Mouse (Mus musculus) neural tube, embryonic 11.5 days (tissue): ENCODE data around the gene Qpctl. TPM values are rescaled to one million over a fixed set of nuclear protein-coding genes. Genes with fewer than 3 reads are reported as not detected.
A peak's percentile ranks its signal among the peaks of the same experiment; 100 is the strongest.

ENCODE experiments used
- ATAC-seq: fragments of 200-750 bp; cut with Nextera tagmentation; 2 replicates; pipeline ENCODE4 v1.8.0; 2017; ENCODE audit warnings: moderate number of reproducible peaks, mild to moderate bottlenecking, moderate TSS enrichment, moderate library complexity; ENCODE audit not compliant: insufficient read depth, low FRiP score, low TSS enrichment
- DNase-seq: peaks from one replicate; pipeline ENCODE4 v3.0.0-alpha.2; 2015; ENCODE audit warnings: low spot score
- H3K27ac ChIP-seq: fragments of 300-500 bp; sonication (generic); 2 replicates; pipeline ENCODE4 v1.5.1; 2014; ENCODE audit warnings: low read depth, mild to moderate bottlenecking, low read length
- H3K27me3 ChIP-seq: fragments of 300-500 bp; sonication (generic); 2 replicates; pipeline ENCODE4 v1.6.1; 2014; ENCODE audit warnings: mild to moderate bottlenecking, low read length, mixed read lengths; ENCODE audit not compliant: control insufficient read depth, insufficient read depth
- H3K36me3 ChIP-seq: fragments of 300-500 bp; sonication (generic); 2 replicates; pipeline ENCODE4 v1.6.1; 2014; ENCODE audit warnings: mild to moderate bottlenecking, low read length, moderate library complexity, mixed read lengths; ENCODE audit not compliant: control insufficient read depth, insufficient read depth
- H3K4me1 ChIP-seq: fragments of 300-500 bp; sonication (generic); 2 replicates; pipeline ENCODE4 v1.6.1; 2014; ENCODE audit warnings: low read length, mixed read lengths; ENCODE audit not compliant: control insufficient read depth, insufficient read depth
- H3K4me2 ChIP-seq: fragments of 300-500 bp; sonication (generic); 2 replicates; pipeline ENCODE4 v1.6.1; 2014; ENCODE audit warnings: low read depth, mild to moderate bottlenecking, moderate library complexity
- H3K4me3 ChIP-seq: fragments of 300-500 bp; sonication (generic); 2 replicates; pipeline ENCODE4 v1.5.1; 2014; ENCODE audit warnings: low read depth, low read length
- H3K9ac ChIP-seq: fragments of 300-500 bp; sonication (generic); 2 replicates; pipeline ENCODE4 v1.6.1; 2014; ENCODE audit warnings: mild to moderate bottlenecking, low read length
- H3K9me3 ChIP-seq: fragments of 300-500 bp; sonication (generic); 2 replicates; pipeline ENCODE4 v1.6.1; 2016; ENCODE audit warnings: low read length; ENCODE audit not compliant: control insufficient read depth
- WGBS: fragments of 180-500 bp; shearing (Covaris S2); extraction: QIAGEN DNeasy Blood & Tissue Kit; methylation state at CpG from one replicate; pipeline ENCODE4 v1.1.7; 2014; 5-methylcytosine and 5-hydroxymethylcytosine counted together
- polyA plus RNA-seq: library from polyadenylated mRNA; unstranded; fragments of >200 nt; fragmentation: Nextera tagmentation; extraction: Ambion mirVana; gene quantifications from 2 replicates; pipeline ENCODE4 v1.2.1, GENCODE M21; 2014

The Qpctl gene
- polyA plus RNA-seq, 1 experiment from 2014 or later, result 12.9 TPM

DNA sequence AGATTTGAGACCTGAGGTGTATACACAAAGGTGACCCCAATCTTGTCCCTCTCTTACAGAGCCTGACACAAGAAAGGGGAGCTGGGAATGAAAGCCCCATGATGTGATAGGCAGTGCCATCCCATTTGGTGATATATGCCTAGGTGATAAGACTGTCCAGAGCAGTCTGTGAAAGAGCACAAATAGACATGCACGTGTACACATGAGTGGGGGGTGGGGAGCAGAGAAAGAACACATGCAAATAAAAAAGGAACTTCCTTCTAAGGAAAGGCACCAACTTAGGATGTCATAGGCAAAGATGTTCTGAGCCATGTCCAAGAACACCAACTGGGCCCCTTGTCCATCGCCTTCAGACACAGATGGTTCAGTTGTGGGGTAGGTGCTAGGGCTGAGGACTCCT lies 44.6 kb downstream of the Qpctl start:
- Histone ChIP-seq H3K4me1 (no peaks in the 10 kb centered on the region), H3K27me3 (no peaks in the 10 kb centered on the region), H3K9me3 (no peaks in the 10 kb centered on the region), H3K36me3 (no peaks in the 10 kb centered on the region), H3K9ac (no peak overlapping the region), H3K4me2 (no peak overlapping the region), H3K4me3 (no peak overlapping the region), H3K27ac (no peak overlapping the region)
- 77% methylated on average over 2 of the region's 2 CpGs for WGBS
- ATAC-seq (no peak), DNase-seq (no peak)

DNA sequence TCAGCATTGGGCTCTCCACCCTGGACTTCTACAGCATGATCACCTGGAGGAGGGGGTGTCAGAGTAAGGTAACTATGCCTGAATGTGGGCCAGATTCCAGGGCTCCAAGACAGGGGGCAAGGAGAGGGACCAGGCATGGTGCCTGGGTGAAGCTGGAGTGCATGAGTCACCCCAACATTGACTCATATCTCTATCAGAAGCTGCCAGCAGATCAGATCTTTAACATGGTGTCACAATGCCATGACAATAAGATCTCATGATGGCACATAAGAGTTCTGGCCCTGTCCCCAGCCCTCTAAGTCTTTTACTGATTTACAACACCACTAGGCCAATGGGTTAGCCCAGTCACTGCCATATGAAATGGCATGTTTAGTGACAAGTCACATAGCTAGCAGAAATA lies 45.4 kb downstream of the Qpctl start:
- Histone ChIP-seq H3K9me3 (no peaks in the 10 kb centered on the region), H3K4me3 (no peak overlapping the region), H3K27me3 (no peaks in the 10 kb centered on the region), H3K4me1 (no peaks in the 10 kb centered on the region), H3K9ac (no peak overlapping the region), H3K36me3 (no peaks in the 10 kb centered on the region), H3K4me2 (no peak overlapping the region), H3K27ac (no peak overlapping the region)
- ATAC-seq, result no peak
- DNase-seq, result no peak

DNA sequence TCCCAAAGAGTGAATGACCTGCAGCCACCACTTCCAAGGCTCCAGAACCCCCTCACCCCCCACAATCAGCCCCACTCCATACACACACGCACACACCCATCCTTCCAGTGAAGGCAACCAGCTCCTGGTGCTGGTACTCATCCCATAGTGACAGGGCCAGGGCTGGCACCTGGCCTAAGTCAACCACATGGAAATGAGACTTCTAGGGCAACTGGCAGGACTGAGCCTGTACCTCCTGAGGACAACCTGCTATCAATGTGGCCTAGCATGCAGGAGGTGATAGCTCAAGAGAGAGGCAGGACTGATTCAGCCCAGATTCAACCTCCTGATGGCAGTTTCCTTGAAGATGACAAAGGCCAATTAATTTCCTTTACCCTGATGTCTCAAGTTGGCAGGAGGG lies 48.8 kb downstream of the Qpctl start:
- WGBS, result 81% methylated on average over 1 of the region's 1 CpGs
- H3K36me3 ChIP-seq, result no peaks in the 10 kb centered on the region
- peaks cover 12% of the 10 kb centered on the region for H3K4me1 ChIP-seq
- ATAC-seq (no peak), DNase-seq (no peak)
- no peaks in the 10 kb centered on the region for H3K9me3 ChIP-seq
- no peak overlapping the region for H3K27ac ChIP-seq
- H3K9ac ChIP-seq, result no peak overlapping the region
- no peak overlapping the region for H3K4me2 ChIP-seq
- H3K27me3 ChIP-seq, result no peaks in the 10 kb centered on the region
- H3K4me3 ChIP-seq, result no peak overlapping the region

DNA sequence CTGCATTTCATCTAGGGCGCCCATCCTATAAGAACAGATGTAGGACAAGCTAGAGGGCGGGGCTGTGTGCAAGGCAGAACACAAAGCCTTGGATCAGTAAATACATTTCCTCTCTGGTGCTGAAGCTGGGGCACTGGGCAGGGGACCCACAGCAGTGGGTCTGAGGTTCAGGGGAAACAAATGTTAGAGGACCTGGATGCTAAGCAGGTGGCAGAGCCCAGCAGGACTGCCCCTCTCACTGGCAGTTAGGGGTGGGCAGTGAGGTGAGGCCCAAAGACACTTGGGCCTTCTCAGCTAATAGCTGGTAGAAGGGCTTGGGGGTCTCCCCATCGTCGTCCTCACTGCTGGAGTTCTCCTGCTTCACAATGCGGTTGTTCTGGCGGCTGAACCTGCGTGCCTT lies 50.3 kb downstream of the Qpctl start:
- 69% methylated on average over 7 of the region's 7 CpGs for WGBS
- Histone ChIP-seq H3K9me3 (no peaks in the 10 kb centered on the region), H3K9ac (no peak overlapping the region), H3K27me3 (no peaks in the 10 kb centered on the region), H3K4me2 (no peak overlapping the region), H3K36me3 (no peaks in the 10 kb centered on the region), H3K4me1 (peaks cover 12% of the 10 kb centered on the region), H3K4me3 (no peak overlapping the region), H3K27ac (no peak overlapping the region)
- no peak for ATAC-seq
- no peak for DNase-seq

DNA sequence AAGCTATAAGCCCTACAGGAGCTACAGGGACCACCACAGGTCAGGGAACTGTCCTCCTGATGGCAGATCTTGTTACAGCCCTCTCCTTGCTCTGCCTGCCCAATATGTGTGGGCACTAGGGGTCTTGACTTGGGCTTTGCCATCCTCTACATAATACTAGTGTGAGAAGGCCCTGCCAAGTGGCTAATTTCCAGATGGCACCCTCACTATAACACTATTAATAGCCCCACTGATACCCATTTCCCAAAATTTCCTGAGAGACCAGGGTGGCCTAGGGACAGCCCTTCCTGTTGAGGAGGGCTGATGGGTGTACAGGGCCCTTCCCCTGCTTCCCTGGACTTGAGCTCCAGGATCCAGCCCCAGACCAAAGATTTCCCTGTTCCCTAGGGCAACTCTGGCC lies 51.2 kb downstream of the Qpctl start:
- H3K4me3 ChIP-seq, result no peak overlapping the region
- no peak overlapping the region for H3K4me2 ChIP-seq
- ATAC-seq (no peak), DNase-seq (no peak)
- H3K27me3 ChIP-seq, result no peaks in the 10 kb centered on the region
- H3K27ac ChIP-seq, result no peak overlapping the region
- peaks cover 17% of the 10 kb centered on the region for H3K4me1 ChIP-seq
- H3K9ac ChIP-seq, result no peak overlapping the region
- H3K36me3 ChIP-seq, result no peaks in the 10 kb centered on the region
- H3K9me3 ChIP-seq, result no peaks in the 10 kb centered on the region

DNA sequence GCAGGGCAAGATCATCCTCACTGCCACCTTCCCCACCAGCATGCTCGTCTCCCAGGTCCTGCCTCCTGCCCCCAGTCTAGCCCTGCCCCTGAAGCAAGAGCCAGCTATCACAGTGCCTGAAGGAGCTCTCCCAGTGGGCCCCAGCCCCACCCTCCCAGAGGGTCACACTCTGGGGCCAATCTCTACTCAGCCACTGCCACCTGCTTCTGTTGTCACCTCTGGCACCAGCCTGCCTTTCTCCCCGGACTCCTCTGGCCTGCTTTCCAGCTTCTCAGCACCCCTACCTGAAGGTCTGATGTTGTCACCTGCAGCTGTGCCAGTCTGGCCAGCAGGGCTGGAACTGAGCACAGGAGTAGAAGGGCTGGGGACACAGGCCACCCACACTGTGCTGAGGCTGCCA lies 51.9 kb downstream of the Qpctl start:
- Histone ChIP-seq H3K4me3 (no peak overlapping the region), H3K4me1 (peaks cover 24% of the 10 kb centered on the region), H3K36me3 (no peaks in the 10 kb centered on the region), H3K9ac (no peak overlapping the region; the same call in 1 of the 2 replicates), H3K27ac (no peak overlapping the region), H3K27me3 (no peaks in the 10 kb centered on the region), H3K4me2 (no peak overlapping the region), H3K9me3 (no peaks in the 10 kb centered on the region)
- DNase-seq (no peak), ATAC-seq (no peak)
- 67% methylated on average over 2 of the region's 2 CpGs for WGBS

DNA sequence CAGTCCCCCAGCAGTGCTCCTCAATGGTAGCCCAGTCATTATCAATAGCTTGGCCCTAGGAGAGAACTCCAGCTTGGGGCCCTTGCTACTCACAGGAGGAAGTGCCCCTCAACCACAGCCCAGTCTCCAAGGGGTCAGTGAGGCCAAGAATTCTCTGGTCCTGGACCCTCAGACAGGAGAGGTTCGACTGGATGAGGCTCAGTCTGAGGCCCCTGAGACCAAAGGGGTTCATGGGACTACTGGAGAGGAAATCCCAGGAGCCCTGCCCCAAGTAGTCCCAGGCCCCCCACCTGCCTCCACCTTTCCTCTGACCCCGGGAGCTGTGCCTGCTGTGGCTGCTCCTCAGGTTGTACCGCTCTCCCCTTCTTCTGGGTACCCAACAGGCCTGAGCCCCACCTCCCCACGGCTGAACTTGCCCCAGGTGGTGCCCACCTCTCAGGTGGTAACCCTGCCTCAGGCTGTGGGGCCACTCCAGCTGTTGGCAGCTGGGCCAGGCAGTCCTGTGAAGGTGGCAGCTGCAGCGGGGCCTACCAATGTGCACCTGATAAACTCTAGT lies 52.6 kb downstream of the Qpctl start:
- Histone ChIP-seq H3K4me3 (peak overlapping the region; percentile 75), H3K4me1 (peaks cover 28% of the 10 kb centered on the region), H3K9ac (peak overlapping the region; percentile 83), H3K36me3 (no peaks in the 10 kb centered on the region), H3K27ac (no peak overlapping the region), H3K27me3 (peaks cover 2% of the 10 kb centered on the region), H3K9me3 (no peaks in the 10 kb centered on the region), H3K4me2 (peak overlapping the region; percentile 96)
- ATAC-seq, result no peak
- DNase-seq, result no peak
- 68% methylated on average over 5 of the region's 5 CpGs for WGBS

DNA sequence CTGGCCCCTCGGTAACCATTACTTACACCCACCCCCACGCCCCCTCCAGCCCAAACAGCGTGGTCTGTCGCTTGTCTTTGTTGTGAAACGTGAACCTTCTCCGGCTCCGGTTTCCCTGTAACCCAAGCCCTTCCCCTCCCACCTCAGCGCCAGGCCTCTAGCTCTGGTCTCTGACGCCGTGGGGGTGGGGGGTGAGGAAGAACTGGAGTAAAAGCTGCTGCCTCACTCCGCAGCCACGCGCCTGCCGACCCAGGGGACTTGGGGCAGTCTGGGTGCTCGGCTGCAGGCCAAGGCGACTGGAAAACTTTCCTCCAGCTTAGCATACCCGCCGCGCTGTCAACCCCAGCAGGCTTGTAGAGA lies 53.4 kb downstream of the Qpctl start:
- DNase-seq (peak; percentile 81), ATAC-seq (no peak)
- under 1% methylated on average over 19 of the region's 19 CpGs for WGBS

DNA sequence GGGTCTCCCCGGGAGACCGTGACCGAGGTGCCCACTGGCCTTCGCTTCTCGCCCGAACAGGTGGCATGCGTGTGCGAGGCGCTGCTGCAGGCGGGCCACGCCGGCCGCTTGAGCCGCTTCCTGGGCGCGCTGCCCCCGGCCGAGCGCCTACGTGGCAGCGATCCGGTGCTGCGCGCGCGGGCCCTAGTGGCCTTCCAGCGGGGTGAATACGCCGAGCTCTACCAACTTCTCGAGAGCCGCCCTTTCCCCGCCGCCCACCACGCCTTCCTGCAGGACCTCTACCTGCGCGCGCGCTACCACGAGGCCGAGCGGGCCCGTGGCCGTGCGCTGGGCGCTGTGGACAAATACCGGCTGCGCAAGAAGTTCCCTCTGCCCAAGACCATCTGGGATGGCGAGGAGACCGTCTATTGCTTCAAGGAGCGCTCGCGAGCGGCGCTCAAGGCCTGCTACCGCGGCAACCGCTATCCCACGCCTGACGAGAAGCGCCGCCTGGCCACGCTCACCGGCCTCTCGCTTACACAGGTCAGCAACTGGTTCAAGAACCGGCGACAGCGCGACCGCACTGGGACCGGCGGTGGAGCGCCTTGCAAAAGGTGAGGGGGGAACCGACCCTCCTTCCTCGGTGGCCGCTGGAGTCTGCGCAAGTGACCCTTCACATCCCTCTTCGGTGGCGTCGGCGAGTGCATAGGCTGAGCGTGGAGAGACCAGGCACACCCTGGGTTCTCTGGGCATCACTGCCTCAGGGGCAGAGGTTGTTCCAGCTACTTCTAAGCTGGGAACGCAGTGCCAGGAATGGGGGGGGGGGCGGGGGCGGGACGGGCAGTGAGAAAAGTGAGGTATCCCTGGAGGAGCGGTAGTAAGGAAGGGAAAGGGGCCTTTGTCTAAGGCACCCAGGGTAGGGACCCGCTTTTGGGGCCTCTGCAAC lies 54.0 kb downstream of the Qpctl start:
- Histone ChIP-seq H3K9me3 (no peaks in the 10 kb centered on the region), H3K27me3 (peaks cover 9% of the 10 kb centered on the region), H3K4me1 (peaks cover 28% of the 10 kb centered on the region), H3K36me3 (0 out of 2 replicates have a peak, but pooled peaks cover 3% of the 10 kb centered on the region), H3K4me2 (peak overlapping the region; percentile 96), H3K9ac (peak overlapping the region; percentile 83), H3K27ac (peak overlapping the region; percentile 91), H3K4me3 (peak overlapping the region; percentile 75)
- ATAC-seq (no peak), DNase-seq (peak; percentile 61)
- WGBS, result under 1% methylated on average over 77 of the region's 87 CpGs

More for the DNA sequence above, 53.4 kb downstream of the Qpctl start:
- Histone ChIP-seq H3K27me3 (peaks cover 8% of the 10 kb centered on the region), H3K4me3 (peak overlapping the region; percentile 75), H3K9ac (peak overlapping the region; percentile 83), H3K27ac (no peak overlapping the region), H3K4me2 (peak overlapping the region; percentile 96), H3K36me3 (0 out of 2 replicates have a peak, but pooled peaks cover 1% of the 10 kb centered on the region), H3K4me1 (peaks cover 28% of the 10 kb centered on the region), H3K9me3 (no peaks in the 10 kb centered on the region)
